In genomic region chr11:34759582-34759981, GRCm38 (mm10) we compare ENCODE assay signal across 29 mouse cellular contexts. TPM values are rescaled to one million over a fixed set of nuclear protein-coding genes. Genes with fewer than 3 reads are reported as not detected.
"Had no signal": no experiment of that assay in that cellular context is flagged by ENCODE, and none has a peak within 500 bp of the region (broad histone marks: within the 10 kb centered on the region; RNA-seq: fewer than 3 reads in every experiment).

No protein-coding gene starts in this region.

- H3K27ac ChIP-seq: limb, embryonic 10.5 days; limb, embryonic 12.5 days; limb, embryonic 13.5 days; limb, embryonic 15.5 days; liver, embryonic 12.5 days; liver, embryonic 13.5 days; liver, embryonic 14.5 days; liver, embryonic 15.5 days; lung, embryonic 15.5 days; macrophage; midbrain, embryonic 10.5 days; midbrain, embryonic 12.5 days; midbrain, embryonic 13.5 days; midbrain, embryonic 15.5 days; neural tube, embryonic 12.5 days had no signal

- DNase-seq: left cerebral cortex, postnatal 4 days; liver; liver, embryonic 13.5 days; liver, postnatal 0 days; lung, adult 18-20 months; lung, adult 2 months; lung, embryonic 14.5 days; lung, postnatal 10 days; lung, postnatal 36 days; lung, postnatal 4 days; midbrain, embryonic 14.5 days had no signal

- H3K27me3 ChIP-seq: limb, embryonic 12.5 days; limb, embryonic 13.5 days; limb, embryonic 15.5 days; liver, embryonic 12.5 days; liver, embryonic 13.5 days; liver, embryonic 15.5 days; lung, embryonic 15.5 days; megakaryocyte, embryonic 14.5 days; midbrain, embryonic 12.5 days; midbrain, embryonic 13.5 days; midbrain, embryonic 15.5 days; neural tube, embryonic 12.5 days had no signal

- H3K9me3 ChIP-seq: limb, embryonic 10.5 days; limb, embryonic 12.5 days; limb, embryonic 13.5 days; limb, embryonic 15.5 days; liver, embryonic 12.5 days; liver, embryonic 13.5 days; liver, embryonic 15.5 days; lung, embryonic 15.5 days; midbrain, embryonic 10.5 days; midbrain, embryonic 12.5 days; midbrain, embryonic 13.5 days; midbrain, embryonic 15.5 days; neural tube, embryonic 12.5 days had no signal

- H3K4me1 ChIP-seq: limb, embryonic 10.5 days; limb, embryonic 12.5 days; limb, embryonic 13.5 days; limb, embryonic 15.5 days; liver, embryonic 12.5 days; liver, embryonic 13.5 days; liver, embryonic 15.5 days; lung, embryonic 15.5 days; megakaryocyte, embryonic 14.5 days; midbrain, embryonic 10.5 days; midbrain, embryonic 12.5 days; midbrain, embryonic 13.5 days; midbrain, embryonic 15.5 days; neural tube, embryonic 12.5 days had no signal

- H3K36me3 ChIP-seq: limb, embryonic 10.5 days; limb, embryonic 12.5 days; limb, embryonic 13.5 days; limb, embryonic 15.5 days; liver, embryonic 13.5 days; liver, embryonic 15.5 days; lung, embryonic 15.5 days; midbrain, embryonic 10.5 days; midbrain, embryonic 12.5 days; midbrain, embryonic 13.5 days; midbrain, embryonic 15.5 days; neural tube, embryonic 12.5 days had no signal

- H3K9ac ChIP-seq: limb, embryonic 12.5 days; limb, embryonic 13.5 days; limb, embryonic 15.5 days; liver, embryonic 12.5 days; liver, embryonic 13.5 days; liver, embryonic 14.5 days; liver, embryonic 15.5 days; liver, postnatal 0 days; lung, embryonic 14.5 days; lung, embryonic 15.5 days; midbrain, embryonic 12.5 days; midbrain, embryonic 13.5 days; midbrain, embryonic 15.5 days; neural tube, embryonic 12.5 days had no signal

- H3K4me2 ChIP-seq: limb, embryonic 12.5 days; limb, embryonic 13.5 days; limb, embryonic 15.5 days; liver, embryonic 11.5 days; liver, embryonic 12.5 days; liver, embryonic 13.5 days; liver, embryonic 15.5 days; lung, embryonic 14.5 days; lung, embryonic 15.5 days; midbrain, embryonic 11.5 days; midbrain, embryonic 12.5 days; midbrain, embryonic 13.5 days; midbrain, embryonic 15.5 days; neural tube, embryonic 12.5 days had no signal

- H3K4me3 ChIP-seq: limb, embryonic 10.5 days; limb, embryonic 12.5 days; limb, embryonic 13.5 days; limb, embryonic 15.5 days; liver, embryonic 12.5 days; liver, embryonic 13.5 days; liver, embryonic 15.5 days; lung, embryonic 15.5 days; megakaryocyte, embryonic 14.5 days; midbrain, embryonic 10.5 days; midbrain, embryonic 12.5 days; midbrain, embryonic 13.5 days; midbrain, embryonic 15.5 days; myocyte; neural tube, embryonic 12.5 days had no signal

RNA-seq across cellular contexts. Expression of gene Dock2, which starts 24.1 kb away (rescaled TPM):
- polyA plus RNA-seq: myocyte had no signal
